Mouse (Mus musculus): ENCODE results near the gene 9030612E09Rik. TPM values are rescaled to one million over a fixed set of nuclear protein-coding genes. Genes with fewer than 3 reads are reported as not detected.
A peak's percentile ranks its signal among the peaks of the same experiment; 100 is the strongest.

Gene 9030612E09Rik
- polyA plus RNA-seq, 1 experiment from 2014 or later: 0.18 TPM

GRCm38 (mm10) chr10:43166817-43167216 lies 7.7 kb upstream of the 9030612E09Rik start:
- H3K9ac ChIP-seq (ENCODE audit: low read length): no peak overlapping the region
- DNase-seq (ENCODE audit: low spot score) (no peak), ATAC-seq (ENCODE audit: low FRiP score, low TSS enrichment) (no peak)
- TF ChIP-seq EP300 (optimal IDR thresholded peaks at IDR 0.05) (no peak), CTCF (IDR thresholded peaks at IDR 0.05; ENCODE audit: low read depth) (0 out of 2 replicates have a peak, but pooled peaks have one; percentile 16)
- H3K4me3 ChIP-seq (ENCODE audit: low read depth, low read length): no peak overlapping the region
- no peak overlapping the region for H3K27ac ChIP-seq (replicated peaks)
- 96% methylated on average over 3 of the region's 3 CpGs for WGBS
- no peak overlapping the region for H3K4me2 ChIP-seq (replicated peaks; ENCODE audit: low read depth)
- no peaks in the 10 kb centered on the region for H3K36me3 ChIP-seq (ENCODE audit: control insufficient read depth, insufficient read depth, low read length)
- H3K4me1 ChIP-seq (replicated peaks; ENCODE audit: control insufficient read depth, insufficient read depth): no peaks in the 10 kb centered on the region
- H3K27me3 ChIP-seq (ENCODE audit: control insufficient read depth, insufficient read depth, low read length): no peaks in the 10 kb centered on the region; the same call in 1 of the 2 replicates
- no peaks in the 10 kb centered on the region for H3K9me3 ChIP-seq (ENCODE audit: control insufficient read depth, low read length)

- no peak overlapping the region for H3K4me2 ChIP-seq (replicated peaks; ENCODE audit: low read depth)
- DNase-seq (ENCODE audit: low spot score) (no peak), ATAC-seq (ENCODE audit: low FRiP score, low TSS enrichment) (no peak)
- TF ChIP-seq CTCF (IDR thresholded peaks at IDR 0.05; ENCODE audit: low read depth) (no peak), EP300 (optimal IDR thresholded peaks at IDR 0.05) (no peak)
- no peaks in the 10 kb centered on the region for H3K36me3 ChIP-seq (ENCODE audit: control insufficient read depth, insufficient read depth, low read length)
- H3K4me1 ChIP-seq (replicated peaks; ENCODE audit: control insufficient read depth, insufficient read depth): no peaks in the 10 kb centered on the region
- H3K27ac ChIP-seq (replicated peaks): no peak overlapping the region
- no peaks in the 10 kb centered on the region; the same call in 1 of the 2 replicates for H3K27me3 ChIP-seq (ENCODE audit: control insufficient read depth, insufficient read depth, low read length)
- no peak overlapping the region for H3K9ac ChIP-seq (ENCODE audit: low read length)
- WGBS: 67% methylated on average over 7 of the region's 7 CpGs
- no peaks in the 10 kb centered on the region for H3K9me3 ChIP-seq (ENCODE audit: control insufficient read depth, low read length)
- H3K4me3 ChIP-seq (ENCODE audit: low read depth, low read length): no peak overlapping the region
Observed at GRCm38 (mm10) chr10:43168847-43169246, 5.7 kb upstream of the 9030612E09Rik start.

- Histone ChIP-seq H3K27me3 (ENCODE audit: control insufficient read depth, insufficient read depth, low read length) (no peaks in the 10 kb centered on the region; the same call in 1 of the 2 replicates), H3K27ac (replicated peaks) (no peak overlapping the region), H3K36me3 (ENCODE audit: control insufficient read depth, insufficient read depth, low read length) (no peaks in the 10 kb centered on the region), H3K9me3 (ENCODE audit: control insufficient read depth, low read length) (no peaks in the 10 kb centered on the region), H3K4me3 (ENCODE audit: low read depth, low read length) (peak overlapping the region; percentile 4; the same call in 1 of the 2 replicates), H3K4me2 (replicated peaks; ENCODE audit: low read depth) (no peak overlapping the region; the same call in 1 of the 2 replicates), H3K9ac (ENCODE audit: low read length) (no peak overlapping the region), H3K4me1 (replicated peaks; ENCODE audit: control insufficient read depth, insufficient read depth) (no peaks in the 10 kb centered on the region)
- DNase-seq (ENCODE audit: low spot score) (peak; percentile 22), ATAC-seq (ENCODE audit: low FRiP score, low TSS enrichment) (0 out of 2 replicates have a peak, but pooled peaks have one; percentile 43)
- WGBS: 16% methylated on average over 8 of the region's 8 CpGs
- TF ChIP-seq CTCF (IDR thresholded peaks at IDR 0.05; ENCODE audit: low read depth) (no peak), EP300 (optimal IDR thresholded peaks at IDR 0.05) (no peak)
Observed at GRCm38 (mm10) chr10:43171106-43171505, 3.4 kb upstream of the 9030612E09Rik start.

GRCm38 (mm10) chr10:43172066-43172465 lies 2.4 kb upstream of the 9030612E09Rik start:
- Histone ChIP-seq H3K4me3 (ENCODE audit: low read depth, low read length) (peak overlapping the region; percentile 69; the same call in 1 of the 2 replicates), H3K27ac (replicated peaks) (no peak overlapping the region), H3K4me2 (replicated peaks; ENCODE audit: low read depth) (peak overlapping the region; percentile 90; the same call in 1 of the 2 replicates), H3K9ac (ENCODE audit: low read length) (no peak overlapping the region), H3K4me1 (replicated peaks; ENCODE audit: control insufficient read depth, insufficient read depth) (no peaks in the 10 kb centered on the region), H3K36me3 (ENCODE audit: control insufficient read depth, insufficient read depth, low read length) (no peaks in the 10 kb centered on the region), H3K9me3 (ENCODE audit: control insufficient read depth, low read length) (no peaks in the 10 kb centered on the region), H3K27me3 (ENCODE audit: control insufficient read depth, insufficient read depth, low read length) (no peaks in the 10 kb centered on the region; the same call in 1 of the 2 replicates)
- DNase-seq (ENCODE audit: low spot score) (no peak), ATAC-seq (ENCODE audit: low FRiP score, low TSS enrichment) (no peak)
- 13% methylated on average over 7 of the region's 7 CpGs for WGBS
- TF ChIP-seq EP300 (optimal IDR thresholded peaks at IDR 0.05) (no peak), CTCF (IDR thresholded peaks at IDR 0.05; ENCODE audit: low read depth) (no peak)

GRCm38 (mm10) chr10:43172554-43172953 lies 1.9 kb upstream of the 9030612E09Rik start:
- DNase-seq (ENCODE audit: low spot score): no peak
- no peak for ATAC-seq (ENCODE audit: low FRiP score, low TSS enrichment)
- H3K27me3 ChIP-seq (ENCODE audit: control insufficient read depth, insufficient read depth, low read length): no peaks in the 10 kb centered on the region; the same call in 1 of the 2 replicates
- H3K9ac ChIP-seq (ENCODE audit: low read length): no peak overlapping the region
- no peaks in the 10 kb centered on the region for H3K4me1 ChIP-seq (replicated peaks; ENCODE audit: control insufficient read depth, insufficient read depth)
- no peaks in the 10 kb centered on the region for H3K36me3 ChIP-seq (ENCODE audit: control insufficient read depth, insufficient read depth, low read length)
- 11% methylated on average over 8 of the region's 8 CpGs for WGBS
- TF ChIP-seq CTCF (IDR thresholded peaks at IDR 0.05; ENCODE audit: low read depth) (no peak), EP300 (optimal IDR thresholded peaks at IDR 0.05) (no peak)
- no peaks in the 10 kb centered on the region for H3K9me3 ChIP-seq (ENCODE audit: control insufficient read depth, low read length)
- peak overlapping the region; percentile 69 for H3K4me3 ChIP-seq (ENCODE audit: low read depth, low read length)
- H3K4me2 ChIP-seq (replicated peaks; ENCODE audit: low read depth): peak overlapping the region; percentile 90
- H3K27ac ChIP-seq (replicated peaks): no peak overlapping the region

GRCm38 (mm10) chr10:43173141-43173827 lies 1.2 kb upstream of the 9030612E09Rik start:
- Histone ChIP-seq H3K27me3 (ENCODE audit: control insufficient read depth, insufficient read depth, low read length) (no peaks in the 10 kb centered on the region; the same call in 1 of the 2 replicates), H3K4me3 (ENCODE audit: low read depth, low read length) (peak overlapping the region; percentile 69), H3K9ac (ENCODE audit: low read length) (peak overlapping the region; percentile 69), H3K27ac (replicated peaks) (no peak overlapping the region), H3K4me2 (replicated peaks; ENCODE audit: low read depth) (peak overlapping the region; percentile 90), H3K4me1 (replicated peaks; ENCODE audit: control insufficient read depth, insufficient read depth) (no peaks in the 10 kb centered on the region), H3K36me3 (ENCODE audit: control insufficient read depth, insufficient read depth, low read length) (no peaks in the 10 kb centered on the region), H3K9me3 (ENCODE audit: control insufficient read depth, low read length) (no peaks in the 10 kb centered on the region)
- under 1% methylated on average over 53 of the region's 53 CpGs for WGBS
- peak; percentile 58 for ATAC-seq (ENCODE audit: low FRiP score, low TSS enrichment)
- DNase-seq (ENCODE audit: low spot score): peak; percentile 60
- TF ChIP-seq EP300 (optimal IDR thresholded peaks at IDR 0.05): no peak
- TF ChIP-seq CTCF (IDR thresholded peaks at IDR 0.05; ENCODE audit: low read depth): peak; percentile 34
